Mouse (Mus musculus): Measurements from ENCODE around the gene Heatr6. TPM values are rescaled to one million over a fixed set of nuclear protein-coding genes. Genes with fewer than 3 reads are reported as not detected.

Gene Heatr6
- total and polyA plus RNA-seq, 3 experiments: 5.4 to 6.3 (median 6.3) TPM

DNA sequence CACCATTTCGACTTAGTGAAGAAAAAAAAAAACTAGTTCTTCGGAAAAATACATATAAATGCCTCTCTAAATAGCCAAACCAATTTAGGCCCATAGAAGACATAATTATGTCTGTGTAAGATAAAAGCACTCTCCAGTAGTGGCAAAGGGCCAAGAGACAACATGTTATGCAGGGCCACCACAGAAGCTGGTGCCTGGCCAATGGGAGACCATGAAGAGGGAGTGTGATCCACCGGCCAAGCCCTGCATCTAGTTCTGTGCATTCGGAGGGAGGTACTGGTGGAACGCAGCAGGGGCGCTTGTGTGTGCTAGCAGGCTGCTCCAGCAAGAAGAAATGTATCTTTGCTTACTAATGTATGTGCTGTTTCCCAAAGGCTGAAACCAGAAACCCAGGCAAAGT is 42.6 kb downstream of the Heatr6 start:
- Histone ChIP-seq H3K27me3 (ENCODE audit: control insufficient read depth, insufficient read depth, low read length) (no peaks in the 10 kb centered on the region), H3K4me3 (no peak overlapping the region), H3K4me1 (ENCODE audit: control insufficient read depth, insufficient read depth, low read length) (no peaks in the 10 kb centered on the region), H3K36me3 (ENCODE audit: control insufficient read depth, insufficient read depth, low read length) (no peaks in the 10 kb centered on the region), H3K27ac (no peak overlapping the region), H3K79me2 (replicated peaks; ENCODE audit: control insufficient read depth, insufficient read depth, low read length) (no peaks in the 10 kb centered on the region), H3K9ac (ENCODE audit: low read depth, low read length) (no peak overlapping the region)
- TF ChIP-seq CTCF (IDR thresholded peaks at IDR 0.05) (no peak), POLR2A (IDR thresholded peaks at IDR 0.05; ENCODE audit: insufficient read depth, low read depth, low read length) (no peak), EP300 (IDR thresholded peaks at IDR 0.05; ENCODE audit: insufficient read depth, low read depth, low read length) (no peak)
- WGBS: 57% methylated on average over 6 of the region's 6 CpGs
- intact Hi-C loops (cut with DNase I): no loop called here
- no peak for DNase-seq

DNA sequence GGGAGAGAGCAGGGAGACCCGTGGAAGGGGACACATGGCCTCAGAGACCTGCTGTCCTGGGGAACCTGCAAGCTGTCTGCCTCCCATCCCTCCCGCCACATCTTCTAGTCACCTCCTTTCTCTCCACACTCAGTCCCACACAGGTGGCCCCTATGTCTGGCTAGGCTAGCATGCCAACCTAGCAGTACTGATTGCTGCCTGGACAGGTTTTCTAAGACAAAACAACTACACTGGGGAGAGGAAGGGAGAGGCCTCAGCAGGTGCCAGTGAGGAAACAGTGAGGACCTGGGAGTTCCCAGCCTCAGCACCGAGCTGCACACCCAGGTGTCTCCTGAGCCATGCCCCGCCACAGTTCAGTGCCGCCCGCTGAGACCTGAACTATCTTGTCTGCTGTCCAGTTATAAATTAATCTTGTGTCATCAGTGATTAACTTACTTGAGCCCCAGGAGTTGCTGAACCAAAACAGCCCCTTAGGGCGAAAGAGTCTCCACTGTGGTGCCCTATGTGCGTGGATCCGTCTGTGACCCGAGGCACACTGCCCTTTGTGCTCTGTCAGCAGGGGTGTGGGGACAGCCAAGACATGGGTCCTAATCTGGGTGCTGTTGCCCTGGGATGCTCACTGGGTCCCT is 43.6 kb downstream of the Heatr6 start:
- Histone ChIP-seq H3K36me3 (ENCODE audit: control insufficient read depth, insufficient read depth, low read length) (no peaks in the 10 kb centered on the region), H3K27ac (no peak overlapping the region), H3K9ac (ENCODE audit: low read depth, low read length) (no peak overlapping the region), H3K4me1 (ENCODE audit: control insufficient read depth, insufficient read depth, low read length) (no peaks in the 10 kb centered on the region), H3K79me2 (replicated peaks; ENCODE audit: control insufficient read depth, insufficient read depth, low read length) (no peaks in the 10 kb centered on the region), H3K4me3 (no peak overlapping the region), H3K27me3 (ENCODE audit: control insufficient read depth, insufficient read depth, low read length) (no peaks in the 10 kb centered on the region)
- intact Hi-C loops (cut with DNase I): no loop called here
- WGBS: 81% methylated on average over 10 of the region's 10 CpGs
- no peak for TF ChIP-seq EP300 (IDR thresholded peaks at IDR 0.05; ENCODE audit: insufficient read depth, low read depth, low read length)
- DNase-seq: no peak

DNA sequence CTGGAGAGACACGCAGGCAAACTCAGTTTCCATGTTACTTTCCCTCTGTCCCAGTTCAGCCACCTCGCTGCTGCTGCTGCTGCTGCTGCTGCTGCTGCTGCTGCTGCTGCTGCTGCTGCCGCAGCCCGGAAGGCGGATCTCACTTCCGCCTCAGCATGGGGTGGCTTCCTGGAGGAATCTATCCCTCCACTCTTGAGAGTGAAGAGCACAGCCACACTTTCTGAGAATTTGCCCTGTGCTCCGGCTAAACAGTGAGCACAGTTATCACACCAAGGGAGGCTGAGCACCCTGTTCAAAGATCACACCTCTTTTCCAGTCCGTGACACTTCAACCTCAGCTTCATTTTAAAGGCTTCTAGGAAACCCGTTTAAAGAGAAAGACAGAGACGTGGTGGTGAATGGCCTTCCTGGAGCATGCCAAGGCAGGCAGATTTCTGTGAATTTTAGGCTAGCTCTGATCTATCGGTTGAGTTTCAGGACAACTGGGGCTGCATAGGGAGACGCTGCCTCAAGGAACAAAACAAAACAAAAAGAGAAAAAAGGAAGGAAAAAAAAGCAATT is 46.5 kb downstream of the Heatr6 start:
- DNase-seq: no peak
- Histone ChIP-seq H3K36me3 (ENCODE audit: control insufficient read depth, insufficient read depth, low read length) (no peaks in the 10 kb centered on the region), H3K27ac (no peak overlapping the region), H3K27me3 (ENCODE audit: control insufficient read depth, insufficient read depth, low read length) (no peaks in the 10 kb centered on the region), H3K4me1 (ENCODE audit: control insufficient read depth, insufficient read depth, low read length) (no peaks in the 10 kb centered on the region), H3K9ac (ENCODE audit: low read depth, low read length) (no peak overlapping the region), H3K79me2 (replicated peaks; ENCODE audit: control insufficient read depth, insufficient read depth, low read length) (no peaks in the 10 kb centered on the region), H3K4me3 (no peak overlapping the region)
- 48% methylated on average over 12 of the region's 12 CpGs for WGBS
- intact Hi-C loops (cut with DNase I): loop anchor here (5.0 kb wide), 1 partner anchor 137 kb away; no protein-coding TSS in a partner anchor
- TF ChIP-seq POLR2A (IDR thresholded peaks at IDR 0.05; ENCODE audit: insufficient read depth, low read depth, low read length) (no peak), EP300 (IDR thresholded peaks at IDR 0.05; ENCODE audit: insufficient read depth, low read depth, low read length) (no peak), CTCF (IDR thresholded peaks at IDR 0.05) (no peak)

DNA sequence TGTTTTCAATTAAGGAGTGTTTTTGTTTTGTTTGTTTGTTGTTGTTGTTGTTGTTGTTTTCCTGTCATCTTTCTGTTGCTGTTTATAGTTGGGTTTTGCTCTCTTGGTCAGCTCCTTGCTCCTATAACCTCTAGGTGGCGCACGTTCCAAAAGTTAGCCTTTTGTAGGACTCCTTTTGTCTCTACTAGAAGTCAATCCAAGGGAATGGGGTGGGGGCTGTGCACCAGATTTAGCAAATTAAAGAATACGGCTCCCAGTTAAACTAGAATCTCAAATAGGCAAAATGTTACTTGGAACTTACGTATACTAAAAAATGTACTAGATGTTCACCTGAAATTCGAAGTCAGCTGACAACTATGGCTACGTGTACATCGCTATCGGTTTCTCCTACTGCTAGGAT is 48.7 kb downstream of the Heatr6 start:
- no peak for DNase-seq
- Histone ChIP-seq H3K4me3 (no peak overlapping the region), H3K27ac (no peak overlapping the region), H3K4me1 (ENCODE audit: control insufficient read depth, insufficient read depth, low read length) (no peaks in the 10 kb centered on the region), H3K79me2 (replicated peaks; ENCODE audit: control insufficient read depth, insufficient read depth, low read length) (no peaks in the 10 kb centered on the region), H3K9ac (ENCODE audit: low read depth, low read length) (no peak overlapping the region), H3K36me3 (ENCODE audit: control insufficient read depth, insufficient read depth, low read length) (no peaks in the 10 kb centered on the region), H3K27me3 (ENCODE audit: control insufficient read depth, insufficient read depth, low read length) (no peaks in the 10 kb centered on the region)
- peak; percentile 76 for TF ChIP-seq CTCF (IDR thresholded peaks at IDR 0.05)
- no peak for TF ChIP-seq POLR2A (IDR thresholded peaks at IDR 0.05; ENCODE audit: insufficient read depth, low read depth, low read length)
- WGBS: 72% methylated on average over 8 of the region's 8 CpGs
- intact Hi-C loops (cut with DNase I): loop anchor here (5.0 kb wide), 1 partner anchor 135 kb away; no protein-coding TSS in a partner anchor

DNA sequence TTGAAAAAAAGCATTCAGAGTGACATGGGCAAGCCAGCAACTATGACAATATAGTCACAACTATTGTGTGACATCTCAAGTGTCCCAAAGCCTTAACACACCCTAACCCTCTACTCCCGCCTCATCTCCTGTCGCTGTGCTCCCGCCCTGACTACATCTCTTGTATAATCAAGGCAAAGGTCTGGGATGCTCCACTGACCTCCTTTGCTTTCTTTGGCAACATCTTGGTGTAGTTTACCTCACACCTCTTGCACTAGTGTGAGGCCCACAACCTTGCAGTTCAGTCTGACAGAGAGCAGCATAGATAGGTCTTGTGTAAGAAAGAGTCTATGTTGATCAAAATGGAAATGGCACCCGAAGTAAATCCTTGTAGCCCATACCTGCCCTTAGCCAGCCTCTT is 49.1 kb downstream of the Heatr6 start:
- TF ChIP-seq POLR2A (IDR thresholded peaks at IDR 0.05; ENCODE audit: insufficient read depth, low read depth, low read length) (no peak), CTCF (IDR thresholded peaks at IDR 0.05) (no peak), EP300 (IDR thresholded peaks at IDR 0.05; ENCODE audit: insufficient read depth, low read depth, low read length) (no peak)
- 92% methylated on average over 4 of the region's 4 CpGs for WGBS
- no peak for DNase-seq
- Histone ChIP-seq H3K4me1 (ENCODE audit: control insufficient read depth, insufficient read depth, low read length) (no peaks in the 10 kb centered on the region), H3K9ac (ENCODE audit: low read depth, low read length) (no peak overlapping the region), H3K79me2 (replicated peaks; ENCODE audit: control insufficient read depth, insufficient read depth, low read length) (no peaks in the 10 kb centered on the region), H3K27me3 (ENCODE audit: control insufficient read depth, insufficient read depth, low read length) (no peaks in the 10 kb centered on the region), H3K27ac (no peak overlapping the region), H3K4me3 (no peak overlapping the region), H3K36me3 (ENCODE audit: control insufficient read depth, insufficient read depth, low read length) (no peaks in the 10 kb centered on the region)
- intact Hi-C loops (cut with DNase I): loop anchor here (5.0 kb wide), 1 partner anchor 135 kb away; no protein-coding TSS in a partner anchor

DNA sequence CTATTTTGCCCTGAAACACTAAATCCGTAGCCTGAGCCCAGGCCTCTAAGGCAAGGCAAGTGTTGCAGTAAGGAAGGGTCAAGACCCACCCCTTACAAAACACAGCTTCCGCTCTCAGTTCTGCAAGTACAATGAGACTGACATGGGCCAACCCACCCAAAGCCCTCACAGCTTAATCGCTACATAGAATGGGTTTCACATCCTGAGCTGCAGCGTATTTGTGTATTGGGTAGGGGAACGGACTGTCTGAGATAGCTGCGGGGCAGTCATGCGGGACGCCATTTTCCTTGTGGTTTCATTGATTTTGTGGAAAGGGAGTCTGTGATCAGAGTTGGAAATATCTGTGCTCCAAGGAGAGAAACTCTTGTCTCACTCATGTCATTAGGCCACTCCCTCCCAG is 56.9 kb downstream of the Heatr6 start:
- Histone ChIP-seq H3K9ac (ENCODE audit: low read depth, low read length) (no peak overlapping the region), H3K27me3 (ENCODE audit: control insufficient read depth, insufficient read depth, low read length) (no peaks in the 10 kb centered on the region), H3K4me3 (no peak overlapping the region), H3K79me2 (replicated peaks; ENCODE audit: control insufficient read depth, insufficient read depth, low read length) (no peaks in the 10 kb centered on the region), H3K36me3 (ENCODE audit: control insufficient read depth, insufficient read depth, low read length) (no peaks in the 10 kb centered on the region), H3K4me1 (ENCODE audit: control insufficient read depth, insufficient read depth, low read length) (no peaks in the 10 kb centered on the region), H3K27ac (no peak overlapping the region)
- DNase-seq: no peak
- 82% methylated on average over 8 of the region's 8 CpGs for WGBS
- no peak for TF ChIP-seq EP300 (IDR thresholded peaks at IDR 0.05; ENCODE audit: insufficient read depth, low read depth, low read length)
- intact Hi-C loops (cut with DNase I): no loop called here
